Mouse (Mus musculus): ENCODE measurements around the gene Zfp64.
A peak's percentile ranks its signal among the peaks of the same experiment; 100 is the strongest.

Gene Zfp64

GRCm38 (mm10) chr2:168954835-168955716 lies at the start of gene Zfp64:
Gene Zfp64 (minus strand): TSS chr2:168955587.
- peak; percentile 61 to 71 for DNase-seq (ENCODE audit: low spot score in 2 of 2)

DNA sequence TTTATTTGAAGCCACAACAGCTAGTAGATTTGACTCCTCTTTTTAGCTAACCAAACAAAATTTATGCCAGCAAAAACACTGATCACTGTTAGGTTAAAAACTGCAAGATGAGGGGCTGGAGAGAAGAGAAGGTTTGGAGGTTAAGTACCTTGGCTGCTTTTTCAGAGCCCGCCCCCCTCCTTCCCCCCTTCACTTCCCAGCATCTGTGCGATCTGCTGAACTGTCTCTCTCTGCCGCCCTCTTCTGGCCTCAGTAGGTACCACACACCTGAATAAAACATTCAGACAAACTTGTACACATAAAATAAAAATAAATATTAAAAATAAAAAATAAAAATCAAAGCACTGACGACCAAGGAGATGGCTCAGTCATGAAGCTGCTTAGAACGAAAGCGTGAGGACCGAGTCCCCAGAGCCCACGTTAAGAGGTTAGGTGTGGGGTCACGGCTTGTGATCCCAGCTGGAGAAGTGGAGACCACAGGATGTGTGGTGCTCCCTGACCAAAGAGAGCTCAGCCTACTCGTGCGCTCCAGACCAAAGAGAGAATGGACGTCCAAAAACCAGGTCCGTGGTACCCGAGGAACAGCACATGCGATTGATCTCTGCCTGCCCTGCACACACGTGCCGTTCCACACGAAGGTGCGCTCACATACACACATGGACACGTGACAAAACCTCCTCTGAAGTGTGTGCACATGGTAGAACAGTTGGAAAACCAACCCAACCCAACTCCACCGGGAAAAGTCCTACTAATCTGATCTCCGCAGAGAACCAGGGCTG lies 37.4 kb upstream of the Zfp64 start:
- peak in 1 of 2 experiments; percentile 11 for DNase-seq (ENCODE audit: low spot score in 2 of 2)

GRCm38 (mm10) chr2:168990957-168991356 lies 35.6 kb upstream of the Zfp64 start:
- no peak for DNase-seq (ENCODE audit: low spot score in 2 of 2)

- DNase-seq (ENCODE audit: low spot score in 2 of 2), result no peak
Observed at GRCm38 (mm10) chr2:168990061-168990753, 34.8 kb upstream of the Zfp64 start.

DNA sequence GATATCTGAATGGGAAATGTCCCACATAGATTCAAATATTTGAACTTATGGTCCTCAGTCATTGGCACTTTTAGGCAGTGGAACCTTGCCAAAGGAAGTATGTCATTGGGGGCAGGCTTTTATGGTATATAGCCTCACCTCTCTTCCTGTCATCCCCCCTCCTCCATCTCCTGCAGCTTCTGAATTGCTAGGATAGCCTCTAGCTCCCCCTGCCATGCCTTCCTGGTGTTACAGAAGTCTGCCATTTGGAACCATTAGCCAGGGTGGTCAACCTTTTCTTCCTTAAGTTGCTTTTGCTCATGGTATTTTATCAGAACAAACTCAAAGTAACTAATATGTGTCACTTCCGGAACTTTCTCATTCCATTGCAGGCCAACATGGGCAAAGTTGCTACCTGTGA lies 32.7 kb upstream of the Zfp64 start:
- DNase-seq (ENCODE audit: low spot score in 2 of 2), result no peak

DNA sequence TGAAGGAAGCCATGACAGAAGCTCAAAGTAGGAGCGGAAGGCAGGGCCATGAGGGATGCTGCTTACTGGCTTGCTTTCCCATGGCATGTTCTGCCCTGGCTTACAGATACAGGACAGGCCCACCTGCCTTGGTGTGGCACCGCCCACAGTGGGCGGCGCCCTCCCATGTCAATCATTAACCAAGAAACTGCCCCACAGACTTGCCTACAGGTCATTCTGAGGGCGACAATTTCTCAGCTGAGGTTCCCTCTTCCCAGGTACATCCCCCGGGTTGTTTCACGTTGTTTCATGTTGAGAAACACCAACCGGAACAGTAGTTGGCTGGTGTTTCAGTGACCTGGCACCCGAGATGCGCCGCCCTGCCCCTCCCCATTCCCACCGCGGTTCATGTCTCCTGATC lies 32.0 kb upstream of the Zfp64 start:
- DNase-seq (ENCODE audit: low spot score in 2 of 2), result no peak

- no peak for DNase-seq (ENCODE audit: low spot score in 2 of 2)
Observed at GRCm38 (mm10) chr2:168981951-168982350, 26.6 kb upstream of the Zfp64 start.

DNA sequence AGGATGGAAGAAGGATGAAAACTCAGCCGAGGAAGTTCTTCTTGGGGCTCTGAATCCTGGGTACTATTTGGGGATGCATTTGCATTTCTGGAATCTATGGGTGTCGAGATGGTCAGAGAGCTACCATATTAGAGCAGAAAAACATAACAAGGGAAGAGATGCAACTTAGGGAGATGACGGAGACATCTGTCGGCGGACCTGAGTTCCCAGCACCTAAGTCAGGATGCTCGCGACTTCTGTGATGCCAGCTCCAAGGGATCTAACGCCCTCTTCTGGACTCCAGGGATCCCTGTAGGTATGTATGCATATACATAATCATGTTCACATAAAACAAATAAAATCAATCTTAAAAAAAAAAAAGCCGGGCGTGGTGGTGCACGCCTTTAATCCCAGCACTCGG lies 26.1 kb upstream of the Zfp64 start:
- DNase-seq (ENCODE audit: low spot score in 2 of 2), result no peak

- peak; percentile 16 to 18 for DNase-seq (ENCODE audit: low spot score in 2 of 2)
Observed at GRCm38 (mm10) chr2:168980859-168981258, 25.5 kb upstream of the Zfp64 start.

- no peak for DNase-seq (ENCODE audit: low spot score in 2 of 2)
Observed at GRCm38 (mm10) chr2:168979742-168980141, 24.4 kb upstream of the Zfp64 start.

DNA sequence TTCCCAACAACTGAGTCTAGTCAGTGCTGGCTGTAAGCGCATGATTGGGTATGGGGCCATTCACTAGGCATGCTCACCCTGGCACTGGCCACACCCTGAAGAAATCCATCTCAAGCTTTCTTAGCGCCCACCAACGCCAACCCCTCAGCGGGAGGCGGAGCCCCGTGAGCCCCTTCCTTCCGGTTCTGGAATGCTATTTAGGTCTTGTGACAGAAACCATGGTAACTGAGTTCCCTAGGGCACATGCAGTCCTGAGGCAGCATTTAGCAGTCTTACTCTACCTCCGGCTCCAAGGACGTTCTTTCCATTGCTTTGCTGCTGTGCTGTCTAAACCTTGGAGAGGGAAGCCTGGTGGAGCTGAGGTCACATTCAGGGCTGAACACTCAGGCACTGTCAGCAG lies 22.6 kb upstream of the Zfp64 start:
- DNase-seq (ENCODE audit: low spot score in 2 of 2), result no peak

- no peak for DNase-seq (ENCODE audit: low spot score in 2 of 2)
Observed at GRCm38 (mm10) chr2:168970131-168970530, 14.7 kb upstream of the Zfp64 start.

GRCm38 (mm10) chr2:168968136-168968925 lies 12.9 kb upstream of the Zfp64 start:
- DNase-seq (ENCODE audit: low spot score in 2 of 2), result no peak

GRCm38 (mm10) chr2:168966525-168966924 lies 11.1 kb upstream of the Zfp64 start:
- DNase-seq (ENCODE audit: low spot score in 2 of 2), result no peak

GRCm38 (mm10) chr2:168964849-168965248 lies 9.5 kb upstream of the Zfp64 start:
- DNase-seq (ENCODE audit: low spot score in 2 of 2), result no peak

- DNase-seq (ENCODE audit: low spot score in 2 of 2), result no peak
Observed at GRCm38 (mm10) chr2:168961729-168962666, 6.6 kb upstream of the Zfp64 start.

- no peak for DNase-seq (ENCODE audit: low spot score in 2 of 2)
Observed at GRCm38 (mm10) chr2:168960814-168961213, 5.4 kb upstream of the Zfp64 start.

DNA sequence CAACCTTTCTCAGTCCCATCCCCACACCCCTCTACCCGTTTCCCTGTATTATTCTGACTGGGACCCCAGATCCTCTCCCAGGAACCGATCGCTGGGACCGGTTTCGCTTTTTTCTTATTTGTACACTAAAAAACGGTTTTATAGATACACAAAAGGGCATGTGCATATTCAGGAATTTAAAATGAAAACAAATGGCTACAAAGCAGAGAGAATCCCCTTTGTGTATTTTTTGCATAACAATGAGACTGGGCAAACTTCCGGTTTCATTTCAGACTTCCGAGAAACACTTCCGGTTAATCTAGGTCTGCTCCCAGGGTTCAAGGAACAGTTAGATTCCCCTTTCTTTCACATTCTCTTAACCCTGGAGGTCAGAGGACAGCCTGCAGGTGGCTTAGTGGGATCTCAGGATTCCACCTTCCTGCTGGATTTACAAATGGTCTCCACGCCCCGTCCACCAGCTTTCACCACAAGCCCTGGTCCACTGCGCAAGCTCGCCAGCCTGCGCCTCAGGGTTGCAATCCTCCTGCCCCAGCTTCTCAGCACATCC lies 4.0 kb upstream of the Zfp64 start:
- no peak for DNase-seq (ENCODE audit: low spot score in 2 of 2)

- DNase-seq (ENCODE audit: low spot score in 2 of 2), result peak in 1 of 2 experiments; percentile 2
Observed at GRCm38 (mm10) chr2:168955850-168956346, 511 bp upstream of the Zfp64 start.

GRCm38 (mm10) chr2:168954376-168954775 lies 1.0 kb downstream of the Zfp64 start:
- no peak for DNase-seq (ENCODE audit: low spot score in 2 of 2)

Measured in natural killer cell, adult 2 months (primary cell).